Mouse (Mus musculus) naive thymus-derived CD4-positive, alpha-beta T cell, adult 2 months (primary cell): ENCODE measurements at regions not wholly inside any gene's neighbourhood (a gene's known extent, or its start where the extent isn't known, plus 50 kb on each side); places are given as distances from the start of the nearest gene placed in this dataset.

ENCODE experiments used
- DNase-seq: peaks from one replicate; pipeline ENCODE4 v3.0.0-alpha.2; 2011; ENCODE audit warnings: low read depth

GRCm38 (mm10) chr8:25389947-25390346 lies 565.8 kb upstream of the Adam5 start:
- DNase-seq, result no peak

- no peak for DNase-seq
Observed at GRCm38 (mm10) chr8:25389371-25389855, 565.2 kb upstream of the Adam5 start.

DNA sequence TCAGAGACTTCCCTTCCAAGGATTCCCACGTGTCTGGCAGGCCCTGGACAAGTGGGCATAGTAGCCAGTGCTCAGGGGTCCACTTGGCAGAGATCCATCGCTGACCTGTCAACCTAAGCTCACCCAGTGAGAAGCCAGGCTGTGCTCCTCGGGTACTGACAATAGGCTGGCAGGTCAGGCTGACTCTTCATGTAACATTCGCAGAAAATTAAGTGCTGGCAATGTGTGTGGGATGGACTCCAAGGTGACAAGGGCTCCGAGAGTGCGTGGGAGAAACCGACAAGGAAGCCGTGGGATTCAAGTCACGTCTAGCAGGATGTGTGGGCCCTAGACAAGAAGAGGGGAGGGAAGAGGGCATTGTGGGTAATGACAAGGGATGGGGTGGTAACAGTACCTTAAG lies 564.6 kb upstream of the Adam5 start:
- DNase-seq, result no peak

DNA sequence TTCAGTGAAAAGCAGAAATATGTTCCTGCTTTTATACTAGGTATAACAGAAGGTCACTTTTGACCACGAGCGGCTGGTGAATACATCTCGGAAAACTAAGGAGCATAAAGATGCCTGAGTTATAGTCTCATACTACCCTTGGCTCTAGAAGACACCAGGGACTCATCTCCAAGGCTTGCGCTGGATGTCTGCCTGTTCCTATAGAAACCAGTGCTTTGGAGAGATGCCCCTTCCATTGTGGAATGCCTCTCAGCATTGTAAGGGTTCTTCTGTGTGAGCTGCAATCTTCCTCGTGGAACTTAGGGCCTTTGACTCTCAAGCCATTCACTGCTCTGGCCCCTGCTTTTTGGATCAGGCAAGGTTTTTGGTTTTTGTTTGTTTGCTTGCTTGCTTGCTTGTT lies 561.0 kb upstream of the Adam5 start:
- DNase-seq, result no peak

DNA sequence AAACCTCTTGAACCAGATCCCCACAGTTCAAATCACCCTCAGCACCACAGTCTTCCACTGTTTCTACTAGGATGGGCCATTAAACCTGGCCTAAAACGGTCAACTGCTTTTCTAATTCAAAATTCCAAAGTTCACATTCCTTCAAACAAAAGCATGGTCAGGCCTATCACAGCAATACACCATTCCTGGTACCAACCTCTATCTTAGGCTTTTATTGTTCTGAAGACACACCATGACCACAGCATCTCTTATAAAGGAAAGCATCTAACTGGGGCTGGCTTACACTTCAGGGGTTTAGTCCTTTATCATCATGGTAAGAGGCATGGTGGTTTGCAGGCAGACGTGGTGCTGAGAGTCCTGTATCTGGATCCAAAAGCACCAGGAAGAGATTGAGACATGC lies 560.4 kb upstream of the Adam5 start:
- DNase-seq, result no peak

DNA sequence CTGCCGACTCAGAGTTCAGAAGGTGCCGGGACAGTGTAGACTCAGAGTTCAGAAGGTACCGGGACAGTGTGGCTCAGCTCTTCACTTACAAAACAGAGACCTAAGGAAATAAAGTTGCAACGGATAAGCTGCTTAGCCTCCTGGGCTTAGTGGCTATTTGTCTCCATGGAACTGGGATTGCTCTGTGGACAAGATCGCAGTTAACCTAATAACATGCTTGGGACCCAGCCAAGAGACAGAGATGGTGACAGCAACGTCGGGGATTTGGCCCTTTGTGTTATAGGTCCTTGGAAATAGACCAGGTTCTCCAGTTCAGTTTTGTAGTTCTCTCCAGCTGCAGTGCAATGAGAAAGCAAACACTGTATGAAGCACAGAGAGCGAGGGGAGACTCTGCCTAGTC lies 549.1 kb upstream of the Adam5 start:
- DNase-seq, result no peak

- no peak for DNase-seq
Observed at GRCm38 (mm10) chr8:25370947-25371346, 546.8 kb upstream of the Adam5 start.

DNA sequence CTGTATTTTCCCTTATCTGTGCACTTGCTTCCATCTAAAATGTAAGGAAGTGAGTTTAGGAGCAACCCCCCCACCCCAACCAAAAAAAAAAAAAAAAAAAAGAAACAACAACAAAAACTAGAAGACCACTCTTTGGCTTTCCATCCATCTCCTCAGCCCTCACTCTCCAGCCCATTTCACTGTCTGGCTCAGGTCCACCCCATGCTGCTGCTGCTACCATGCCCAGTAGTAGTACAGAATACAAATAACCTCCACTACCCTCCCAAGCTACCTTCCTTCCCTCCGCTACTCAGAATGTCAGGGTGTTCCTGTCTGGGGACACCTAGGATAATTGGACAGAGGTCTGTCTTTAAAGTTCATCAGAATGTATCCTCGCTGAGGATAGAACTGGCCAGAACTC lies 545.2 kb upstream of the Adam5 start:
- DNase-seq, result no peak

DNA sequence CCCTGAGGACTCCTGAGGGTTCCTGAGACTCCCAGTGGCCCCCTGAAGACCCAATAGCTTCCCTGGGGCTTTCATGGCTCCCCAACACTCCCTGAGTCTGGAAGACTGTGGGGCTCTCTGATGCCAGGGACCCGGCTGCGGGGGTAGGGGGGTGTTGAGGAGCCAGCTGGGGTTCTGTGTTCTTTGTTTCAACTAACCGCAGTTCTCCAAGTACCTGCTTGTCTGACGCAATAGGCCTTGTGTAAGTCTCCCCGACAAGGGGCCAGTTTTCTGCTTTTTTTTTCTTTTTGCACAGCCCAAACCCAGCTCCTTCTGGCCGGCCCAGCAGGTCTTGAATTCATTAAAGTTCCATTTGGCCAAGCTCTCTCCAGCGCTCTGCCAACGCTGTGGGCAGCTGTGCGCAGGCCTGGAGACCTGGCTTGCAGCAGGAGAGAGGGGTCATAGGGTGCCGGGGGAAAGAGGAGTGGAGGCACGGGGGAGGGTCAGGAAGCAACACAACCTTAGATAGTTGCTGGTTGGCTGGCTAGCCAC lies 544.5 kb upstream of the Adam5 start:
- DNase-seq, result no peak

- DNase-seq, result no peak
Observed at GRCm38 (mm10) chr8:25367806-25368549, 543.8 kb upstream of the Adam5 start.

DNA sequence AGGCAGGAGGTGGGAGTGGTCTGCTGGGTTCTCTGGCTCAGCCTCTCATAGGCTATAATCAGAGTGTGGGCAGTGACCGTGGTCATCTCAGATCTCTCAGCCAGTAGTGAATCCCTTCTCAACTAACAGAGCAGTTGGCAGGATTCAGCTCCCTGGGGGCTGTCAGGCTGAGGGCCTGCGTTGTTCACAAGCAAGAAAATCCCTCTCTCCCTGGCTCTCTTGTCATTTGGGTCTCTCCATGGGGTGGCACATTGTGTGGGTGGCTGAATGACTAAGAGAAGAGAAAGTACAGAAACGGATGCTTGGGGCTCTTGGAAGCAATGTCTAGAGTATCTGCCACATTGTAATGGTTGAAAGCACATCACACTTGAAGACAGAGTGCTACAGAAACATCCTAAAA lies 542.0 kb upstream of the Adam5 start:
- no peak for DNase-seq

DNA sequence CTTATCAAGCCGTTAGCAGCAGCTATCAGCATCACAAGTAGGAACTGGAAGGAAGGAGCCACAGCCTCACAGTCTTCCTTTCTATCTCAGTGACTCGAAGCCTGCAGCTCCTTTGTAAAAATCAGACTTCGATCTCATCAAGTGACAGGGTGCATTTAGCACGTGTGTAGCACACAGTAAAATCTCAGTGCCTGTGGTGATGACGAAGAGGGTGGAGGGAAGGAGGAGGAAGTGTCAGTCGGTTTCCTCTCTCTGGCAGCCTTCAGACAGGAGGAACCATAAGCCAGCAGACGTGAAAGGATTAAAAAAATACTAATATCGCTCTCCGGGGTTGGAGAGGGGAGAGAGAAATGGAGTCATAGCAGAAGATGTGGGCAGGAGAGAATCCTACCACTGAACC lies 538.5 kb upstream of the Adam5 start:
- peak; percentile 40 for DNase-seq

GRCm38 (mm10) chr8:25362146-25362545 lies 538.0 kb upstream of the Adam5 start:
- no peak for DNase-seq

- no peak for DNase-seq
Observed at GRCm38 (mm10) chr8:25361420-25361819, 537.3 kb upstream of the Adam5 start.

GRCm38 (mm10) chr8:25358539-25359165 lies 534.5 kb upstream of the Adam5 start:
- DNase-seq, result no peak

- peak; percentile 29 for DNase-seq
Observed at GRCm38 (mm10) chr8:25353822-25354770, 529.9 kb upstream of the Adam5 start.

DNA sequence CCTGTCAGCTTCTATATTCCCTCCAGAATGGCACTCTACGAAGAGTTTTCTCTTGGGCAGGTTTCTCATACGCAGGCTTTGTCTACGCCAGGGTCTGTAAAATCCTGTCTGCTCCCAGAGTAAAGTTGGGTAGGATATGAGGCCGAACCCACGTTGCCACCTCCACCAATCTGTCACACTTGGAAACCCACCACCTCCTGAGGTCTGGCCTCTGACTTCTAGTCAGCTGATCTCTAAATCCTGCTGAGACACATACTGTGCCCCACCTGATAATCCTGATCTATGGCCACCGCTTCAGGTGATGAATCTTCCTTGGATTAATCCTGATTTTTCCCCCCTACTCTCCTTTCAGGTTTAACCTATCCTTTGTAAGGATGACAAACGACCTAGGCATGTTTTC lies 529.2 kb upstream of the Adam5 start:
- no peak for DNase-seq

- DNase-seq, result no peak
Observed at GRCm38 (mm10) chr8:25348003-25348683, 524.0 kb upstream of the Adam5 start.

GRCm38 (mm10) chr8:25343160-25343602 lies 519.0 kb upstream of the Adam5 start:
- no peak for DNase-seq

- no peak for DNase-seq
Observed at GRCm38 (mm10) chr8:25342501-25342900, 518.3 kb upstream of the Adam5 start.

DNA sequence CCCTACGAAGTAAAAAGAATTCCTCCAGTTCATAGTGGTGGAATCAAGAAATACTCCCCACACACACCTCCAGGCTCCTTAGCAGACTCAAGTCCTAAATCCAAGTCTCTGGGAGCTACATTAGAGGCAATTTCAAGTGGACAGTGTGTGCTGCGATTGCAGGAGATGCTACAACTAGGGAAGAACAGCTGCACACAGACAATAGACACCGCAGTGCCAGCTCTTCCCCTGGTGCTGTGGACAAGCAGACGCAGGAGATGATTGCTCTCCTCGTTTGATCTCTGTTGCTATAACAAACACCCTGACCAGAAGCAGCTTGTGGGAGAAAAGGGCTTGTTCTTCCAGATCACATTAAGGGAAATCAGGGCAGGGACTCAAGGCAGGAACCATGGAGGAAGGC lies 517.1 kb upstream of the Adam5 start:
- DNase-seq, result no peak

DNA sequence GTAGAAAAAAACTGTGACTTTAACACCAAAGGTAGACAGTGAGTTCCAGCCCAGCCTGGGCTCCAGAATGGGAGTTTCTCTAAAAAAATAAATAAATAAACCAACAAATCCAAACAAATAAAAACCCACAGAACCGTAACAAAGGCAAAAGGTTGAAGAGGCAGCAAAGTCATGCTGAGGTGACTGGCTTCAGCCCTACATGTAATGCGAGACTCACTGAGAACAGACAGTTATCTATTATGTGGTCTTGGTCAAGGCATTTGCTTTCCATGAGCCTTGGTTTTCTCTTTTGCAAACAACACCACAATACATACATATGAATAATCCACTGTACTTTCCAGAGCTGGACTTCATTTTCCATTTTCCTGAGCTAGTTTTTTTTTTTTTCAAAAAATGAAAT lies 516.6 kb upstream of the Adam5 start:
- no peak for DNase-seq
